Mouse (Mus musculus) brain, embryonic 14.5 days (tissue): Measurements from ENCODE around the gene Gm20662. TPM values are rescaled to one million over a fixed set of nuclear protein-coding genes. Genes with fewer than 3 reads are reported as not detected.
"Not testable (repeated sequence)": the region's sequence is repeated elsewhere in the genome, so short reads cannot be mapped to it uniquely, and the experiment has no call there.

Experiments
- DNase-seq: peaks from one replicate; pipeline ENCODE4 v3.0.0-alpha.2; 2011; ENCODE audit warnings: low read depth
- CTCF ChIP-seq: fragments of 200-500 bp; IDR thresholded peaks from 2 replicates; pipeline ENCODE4 v1.5.1; 2012; ENCODE audit warnings: inconsistent platforms, mild to moderate bottlenecking, moderate library complexity, borderline replicate concordance; ENCODE audit not compliant: insufficient read depth, insufficient read length; ENCODE audit errors: extremely low read depth
- POLR2A ChIP-seq: fragments of 200-500 bp; IDR thresholded peaks from 2 replicates; pipeline ENCODE4 v1.6.1; 2012; ENCODE audit warnings: mild to moderate bottlenecking, inconsistent platforms, borderline replicate concordance; ENCODE audit not compliant: poor library complexity, insufficient read depth, insufficient read length, severe bottlenecking; ENCODE audit errors: extremely low read depth
- polyA plus RNA-seq: library from polyadenylated mRNA; depleted of rRNA; stranded (reverse); fragments of >200 nt; gene quantifications from 2 replicates; pipeline ENCODE4 v1.2.3, GENCODE M21; 2012

The Gm20662 gene
- polyA plus RNA-seq, 1 experiment: 2.3 TPM

DNA sequence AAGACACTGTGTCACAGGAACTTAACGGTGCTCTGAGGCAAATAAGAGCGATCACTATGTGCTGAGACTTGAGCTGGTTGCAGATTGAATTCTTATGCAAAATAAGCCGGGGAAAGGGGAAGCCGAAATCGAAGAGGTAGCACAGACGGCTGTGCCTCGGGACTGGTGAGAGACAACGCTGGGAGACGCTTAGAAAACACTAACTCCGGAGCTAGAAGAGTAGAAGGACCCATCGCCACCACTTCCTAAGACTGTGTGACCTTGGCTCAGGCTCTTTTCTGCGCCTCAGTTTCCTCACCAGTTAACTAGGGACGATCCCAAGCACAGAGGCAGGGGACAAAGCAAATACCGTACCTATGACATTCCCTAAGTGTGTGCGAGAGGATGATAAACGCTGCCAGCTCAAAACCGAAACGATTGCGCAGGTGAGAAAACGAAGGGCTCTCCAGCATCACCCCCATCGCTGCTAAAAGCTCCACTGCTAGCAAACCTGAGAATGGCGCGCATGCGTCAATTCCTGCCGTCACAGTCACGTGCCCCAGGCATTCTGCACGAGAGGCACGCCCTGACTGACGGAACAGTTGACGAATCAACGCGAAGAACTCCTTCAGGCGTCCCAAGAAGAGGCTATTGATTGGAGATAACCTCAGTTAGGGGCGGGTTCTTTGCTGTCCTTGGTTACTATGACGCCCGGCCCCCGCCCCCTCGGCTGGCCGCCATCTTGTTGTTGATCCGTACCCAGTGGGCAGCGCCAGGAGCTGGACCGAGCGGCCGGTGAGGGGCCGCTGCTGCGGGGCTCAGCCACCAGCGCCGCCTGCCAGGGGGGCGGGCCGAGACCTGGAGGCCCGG is 6.0 kb downstream of the Gm20662 start, which contains the start of gene Ip6k1:
Ip6k1 (plus strand) TSS at position 580 of the 849 bp plus-strand sequence.
- TF ChIP-seq CTCF: no peak
- TF ChIP-seq POLR2A: peak; percentile 54
- DNase-seq: peak; percentile 100

- no peak for TF ChIP-seq POLR2A
- no peak for TF ChIP-seq CTCF
- DNase-seq: peak; percentile 60
These were observed 6.8 kb downstream of the Gm20662 start for GRCm38 (mm10) chr9:108002778-108003530.

- peak; percentile 63 for DNase-seq
- TF ChIP-seq POLR2A (peak; percentile 21; the same call in 1 of the 2 replicates), CTCF (no peak)
These were observed 7.4 kb downstream of the Gm20662 start for GRCm38 (mm10) chr9:108003531-108003890.

GRCm38 (mm10) chr9:108008041-108008440 is 11.9 kb downstream of the Gm20662 start:
- DNase-seq: no peak
- TF ChIP-seq POLR2A (no peak), CTCF (no peak)

DNA sequence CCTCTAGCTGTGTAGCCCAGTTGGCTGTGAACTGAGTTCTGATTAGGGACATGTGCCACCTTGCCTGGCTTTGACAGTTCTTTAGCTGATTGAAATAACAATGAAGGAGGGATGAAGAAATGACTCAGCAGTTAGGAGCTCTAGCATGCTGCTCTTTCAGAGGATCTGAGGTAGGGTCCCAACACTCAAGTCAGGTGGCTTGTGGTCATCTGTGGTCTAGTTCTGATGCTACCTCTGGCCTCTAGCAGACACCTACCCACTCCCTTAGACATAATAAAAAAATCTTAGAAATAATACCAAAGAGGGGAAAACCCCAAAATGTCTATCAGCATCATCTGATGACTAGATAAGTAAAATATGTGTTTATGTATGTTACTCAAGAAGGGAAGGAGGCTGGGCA is 14.2 kb downstream of the Gm20662 start:
- TF ChIP-seq CTCF (no peak), POLR2A (no peak)
- DNase-seq: no peak

GRCm38 (mm10) chr9:108013577-108013976 is 17.4 kb downstream of the Gm20662 start:
- not testable (repeated sequence) for DNase-seq

GRCm38 (mm10) chr9:108017127-108017526 is 21.0 kb downstream of the Gm20662 start:
- no peak for TF ChIP-seq CTCF
- no peak for TF ChIP-seq POLR2A

DNA sequence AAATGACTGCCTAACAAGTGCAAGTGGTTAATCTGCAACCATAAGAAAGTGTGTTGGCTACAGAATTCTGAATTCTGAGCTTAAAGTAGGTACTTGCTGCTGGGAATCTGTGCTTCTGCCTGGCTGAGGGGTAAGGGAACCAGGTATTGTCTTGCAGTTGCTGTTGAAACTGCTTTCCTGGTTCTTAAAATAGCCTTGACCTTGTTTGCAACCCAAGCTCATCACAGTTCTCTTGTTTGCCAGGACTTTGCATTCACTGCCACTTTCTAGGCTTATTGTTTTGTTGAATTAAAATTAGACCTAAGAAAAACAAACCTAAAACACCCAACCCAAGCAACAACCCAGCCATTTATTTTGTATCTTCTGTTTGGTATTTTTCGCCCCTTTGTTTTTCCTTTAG is 24.6 kb downstream of the Gm20662 start:
- no peak for TF ChIP-seq CTCF
- TF ChIP-seq POLR2A: no peak
- no peak for DNase-seq

More at GRCm38 (mm10) chr9:108017127-108017526, 21.0 kb downstream of the Gm20662 start:
- no peak for DNase-seq

DNA sequence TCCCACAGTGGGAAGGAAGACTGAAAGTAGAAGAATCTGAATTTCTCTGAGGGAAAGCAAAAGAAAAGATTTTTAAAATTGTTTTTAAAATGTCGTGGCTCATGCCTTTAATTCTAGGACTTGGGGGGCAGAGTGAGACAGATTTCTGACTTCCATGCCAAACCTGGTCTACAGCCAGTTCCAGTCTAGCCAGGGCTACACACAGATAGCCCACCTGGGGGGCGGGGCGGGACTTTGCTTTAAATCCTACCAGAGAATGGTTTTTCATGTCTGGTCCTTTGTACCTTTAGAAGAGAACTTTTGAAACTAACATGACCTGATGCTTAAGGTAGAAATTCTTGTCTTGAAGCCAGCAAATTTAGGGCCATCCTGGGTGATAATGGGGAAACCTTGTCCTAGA is 27.1 kb downstream of the Gm20662 start:
- TF ChIP-seq POLR2A: no peak
- no peak for TF ChIP-seq CTCF
- no peak for DNase-seq

DNA sequence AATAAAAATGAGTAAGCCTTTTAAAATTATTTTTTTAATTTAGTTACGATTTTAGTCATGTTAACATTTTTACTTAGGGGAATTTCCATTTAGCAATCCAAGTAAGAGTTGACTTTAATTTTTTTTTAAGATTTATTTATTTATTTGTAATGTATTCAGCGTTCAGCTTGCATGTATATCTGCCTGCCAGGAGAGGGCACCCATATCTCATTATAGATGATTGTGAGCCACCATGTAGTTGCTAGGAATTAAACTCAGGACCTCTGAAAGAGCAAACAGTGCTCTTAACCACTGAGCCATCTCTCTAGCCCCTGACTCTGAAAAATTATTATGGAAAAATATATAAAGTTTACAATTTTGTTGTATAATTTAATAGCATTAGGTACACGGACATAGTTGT is 30.4 kb downstream of the Gm20662 start:
- DNase-seq: no peak
- no peak for TF ChIP-seq POLR2A
- TF ChIP-seq CTCF: no peak

DNA sequence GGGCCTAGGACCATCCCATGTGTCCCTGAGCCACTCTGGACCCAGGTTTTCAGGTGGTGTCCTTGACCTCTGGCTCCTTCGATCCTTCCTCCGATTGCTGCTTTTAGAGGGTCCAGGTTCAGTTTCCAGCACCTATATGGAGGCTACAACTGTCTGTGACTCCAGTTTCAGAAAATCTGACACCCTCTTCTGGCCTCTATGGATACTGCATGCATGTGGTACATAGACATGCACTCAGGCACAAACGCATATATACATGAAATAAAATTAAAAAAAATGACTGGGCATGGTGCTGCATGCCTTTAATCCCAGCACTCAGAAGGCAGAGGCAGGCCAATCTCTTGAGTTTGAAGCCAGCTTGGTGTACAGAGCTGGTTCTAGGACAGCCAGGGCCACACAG is 31.7 kb downstream of the Gm20662 start:
- TF ChIP-seq POLR2A (no peak), CTCF (no peak)
- no peak for DNase-seq
